Comparison of ENCODE assay signal across 27 mouse cellular contexts in genomic region chr3:15275899-15276526, GRCm38 (mm10). TPM values are rescaled to one million over a fixed set of nuclear protein-coding genes. Genes with fewer than 3 reads are reported as not detected.
DNase-seq lines count a peak whose midpoint lies in the region; ATAC-seq and TF ChIP-seq lines count a peak whose summit lies in the region.
"Had no signal": no experiment of that assay in that cellular context is flagged by ENCODE, and none has a peak within 500 bp of the region (broad histone marks: within the 10 kb centered on the region; RNA-seq: fewer than 3 reads in every experiment).

No protein-coding gene starts in this region.

- no peak overlapping the region for H3K9ac ChIP-seq in forebrain, postnatal 0 days
- no peak overlapping the region for H3K9ac ChIP-seq in midbrain, embryonic 14.5 days (replicated peaks; ENCODE audit: low read length)
- H3K9ac ChIP-seq: embryonic facial prominence, embryonic 12.5 days; forebrain, embryonic 13.5 days; hindbrain, embryonic 15.5 days; limb, embryonic 13.5 days; lung, embryonic 14.5 days; midbrain, embryonic 15.5 days had no signal

- H3K9me3 ChIP-seq in forebrain, postnatal 0 days (ENCODE audit: low read length), result no peaks in the 10 kb centered on the region
- H3K9me3 ChIP-seq in midbrain, embryonic 14.5 days (ENCODE audit: control insufficient read depth, low read length), result no peaks in the 10 kb centered on the region
- H3K9me3 ChIP-seq: embryonic facial prominence, embryonic 12.5 days; forebrain, embryonic 13.5 days; heart, embryonic 10.5 days; hindbrain, embryonic 15.5 days; limb, embryonic 13.5 days; megakaryocyte, embryonic 14.5 days; midbrain, embryonic 15.5 days had no signal

- no peaks in the 10 kb centered on the region for H3K4me1 ChIP-seq in forebrain, postnatal 0 days (ENCODE audit: insufficient read depth)
- H3K4me1 ChIP-seq in midbrain, embryonic 14.5 days (ENCODE audit: control insufficient read depth, insufficient read depth, low read length), result no peaks in the 10 kb centered on the region
- H3K4me1 ChIP-seq: embryonic facial prominence, embryonic 12.5 days; forebrain, embryonic 13.5 days; heart, embryonic 10.5 days; hindbrain, embryonic 15.5 days; limb, embryonic 13.5 days; megakaryocyte, embryonic 14.5 days; midbrain, embryonic 15.5 days had no signal

- no peaks in the 10 kb centered on the region for H3K36me3 ChIP-seq in forebrain, postnatal 0 days (ENCODE audit: insufficient read depth)
- no peaks in the 10 kb centered on the region for H3K36me3 ChIP-seq in midbrain, embryonic 14.5 days (ENCODE audit: control insufficient read depth, insufficient read depth, low read length)
- H3K36me3 ChIP-seq: embryonic facial prominence, embryonic 12.5 days; heart, embryonic 10.5 days; hindbrain, embryonic 15.5 days; limb, embryonic 13.5 days; midbrain, embryonic 15.5 days had no signal

- H3K27me3 ChIP-seq in forebrain, postnatal 0 days (ENCODE audit: insufficient read depth, low read length), result no peaks in the 10 kb centered on the region
- H3K27me3 ChIP-seq in midbrain, embryonic 14.5 days (ENCODE audit: control insufficient read depth, insufficient read depth, low read length), result no peaks in the 10 kb centered on the region
- H3K27me3 ChIP-seq: embryonic facial prominence, embryonic 12.5 days; forebrain, embryonic 13.5 days; hindbrain, embryonic 15.5 days; limb, embryonic 13.5 days; megakaryocyte, embryonic 14.5 days; midbrain, embryonic 15.5 days had no signal

- H3K4me2 ChIP-seq in forebrain, postnatal 0 days (ENCODE audit: low read depth), result no peak overlapping the region
- H3K4me2 ChIP-seq in midbrain, embryonic 14.5 days (ENCODE audit: low read length), result no peak overlapping the region
- H3K4me2 ChIP-seq: embryonic facial prominence, embryonic 12.5 days; forebrain, embryonic 13.5 days; hindbrain, embryonic 15.5 days; limb, embryonic 13.5 days; lung, embryonic 14.5 days; midbrain, embryonic 15.5 days had no signal

- no peak for TF ChIP-seq CTCF in forebrain, postnatal 0 days (IDR thresholded peaks at IDR 0.05; ENCODE audit: low read depth)

- no peak overlapping the region for H3K4me3 ChIP-seq in forebrain, postnatal 0 days (ENCODE audit: low read depth, low read length)
- no peak overlapping the region for H3K4me3 ChIP-seq in midbrain, embryonic 14.5 days (replicated peaks; ENCODE audit: low read depth, low read length)
- H3K4me3 ChIP-seq: embryonic facial prominence, embryonic 12.5 days; erythroblast, embryonic 14.5 days; forebrain, embryonic 13.5 days; heart, embryonic 10.5 days; hindbrain, embryonic 15.5 days; limb, embryonic 13.5 days; megakaryocyte, embryonic 14.5 days; midbrain, embryonic 15.5 days had no signal

- intact Hi-C loops in heart, postnatal 36 days (cut with DNase I), result no loop called here

- peak; percentile 2 for DNase-seq in heart, adult 8-10 months (ENCODE audit: low spot score)
- no peak for DNase-seq in heart, postnatal 36 days
- peak; percentile 6 to 18 for DNase-seq in spleen, postnatal 36 days (ENCODE audit: low spot score in 2 of 2)
- no peak for DNase-seq in spleen, adult 12 weeks (ENCODE audit: low spot score)
- DNase-seq in forebrain, postnatal 0 days, result no peak
- DNase-seq in midbrain, embryonic 14.5 days, result no peak
- DNase-seq: cerebellum, adult 9-11 months; gastrocnemius, postnatal 14 days; heart, postnatal 14 days; lung, embryonic 14.5 days; retina, postnatal 1 day; thymus, postnatal 25 days had no signal

- peak; percentile 99 for ATAC-seq in megakaryocyte progenitor cell, adult 5-6 weeks (replicated peaks; ENCODE audit: poor library complexity)
- no peak for ATAC-seq in forebrain, postnatal 0 days
- no peak for ATAC-seq in midbrain, embryonic 14.5 days (ENCODE audit: low FRiP score, low TSS enrichment)
- ATAC-seq: forebrain, embryonic 13.5 days; intestine, postnatal 0 days; midbrain, embryonic 15.5 days had no signal

- H3K27ac ChIP-seq in forebrain, postnatal 0 days (ENCODE audit: low read depth, low read length), result no peak overlapping the region
- H3K27ac ChIP-seq in midbrain, embryonic 14.5 days (replicated peaks; ENCODE audit: low read depth, low read length), result no peak overlapping the region
- H3K27ac ChIP-seq: embryonic facial prominence, embryonic 12.5 days; forebrain, embryonic 13.5 days; heart, embryonic 10.5 days; hindbrain, embryonic 15.5 days; limb, embryonic 13.5 days; midbrain, embryonic 15.5 days had no signal

- 81% methylated on average over 5 of the region's 5 CpGs for WGBS in forebrain, postnatal 0 days
- 83% methylated on average over 5 of the region's 5 CpGs for WGBS in midbrain, embryonic 14.5 days

RNA-seq across cellular contexts. Expression of gene Gm9733, which starts 56.1 kb away (rescaled TPM):
- total RNA-seq in heart, adult 8-10 months (2022), result not detected
- total RNA-seq in heart, postnatal 36 days (2021), result not detected
- 7.0 and 8.2 TPM in 2 replicates for total RNA-seq in megakaryocyte progenitor cell, adult 5-6 weeks (2015)
- 8.3 and 12.4 TPM in 2 replicates for total RNA-seq in megakaryocyte progenitor cell, adult 5-6 weeks (2017)
- total RNA-seq in forebrain, postnatal 0 days (2014; rRNA removed), result not detected in 2 replicates
- not detected in 2 replicates for polyA plus RNA-seq in forebrain, postnatal 0 days (2015; fragmentation: Nextera tagmentation; extraction: Ambion mirVana)
- not detected in 2 replicates for polyA plus RNA-seq in midbrain, embryonic 14.5 days (2014; fragmentation: Nextera tagmentation; extraction: Ambion mirVana)
- total RNA-seq: adrenal gland, adult 18-20 months; gastrocnemius, postnatal 14 days; heart, postnatal 14 days; layer of hippocampus, postnatal 10 days; left cerebral cortex, postnatal 10 days had no signal
- polyA plus RNA-seq: embryonic facial prominence, embryonic 12.5 days; erythroblast, embryonic 14.5 days; forebrain, embryonic 13.5 days; heart, embryonic 10.5 days; hindbrain, embryonic 15.5 days; intestine, postnatal 0 days; kidney, embryonic 16.5 days; large intestine, adult 2 months; limb, embryonic 13.5 days; lung, embryonic 14.5 days; midbrain, embryonic 15.5 days had no signal

Comparison
In these comparisons a context has a peak if more than half of its experiments do, and no peak if none do; other contexts are left out.
1. DNase-seq: peak in heart, adult 8-10 months (single experiment) and spleen, postnatal 36 days (2 of 2); none in heart, postnatal 36 days (0 of 2), spleen, adult 12 weeks (single experiment), forebrain, postnatal 0 days (single experiment) and midbrain, embryonic 14.5 days (single experiment).